Mouse (Mus musculus) urinary bladder, postnatal 36 days (tissue): ENCODE measurements around the gene Gpr158.

Experiments used
- DNase-seq, 2 experiments: peaks; one replicate each; pipeline ENCODE4 v3.0.0; 2022; ENCODE audit warnings: low spot score in 2 of 2, mixed read lengths in 1 of 2

Gene Gpr158

DNA sequence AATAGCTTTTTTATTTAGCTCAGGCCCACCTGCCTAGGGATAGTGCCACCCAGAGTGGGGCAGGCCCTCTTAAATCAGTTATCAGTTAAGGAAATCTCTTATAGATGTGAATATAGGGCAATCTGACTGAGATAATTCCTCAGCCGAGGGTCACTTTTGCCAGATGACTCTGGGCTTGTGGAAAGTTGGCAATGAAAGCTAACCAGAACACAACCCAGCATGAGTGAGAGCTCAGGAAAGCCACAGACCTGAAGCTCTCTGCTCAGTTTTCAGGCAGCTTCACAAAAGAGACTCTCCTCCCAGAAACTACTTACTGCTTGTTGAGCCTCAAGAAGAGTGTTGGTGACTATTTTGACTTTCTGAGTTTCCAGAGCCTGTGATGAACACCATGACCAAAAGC, 264.8 kb downstream of the Gpr158 start:
- DNase-seq: no peak

DNA sequence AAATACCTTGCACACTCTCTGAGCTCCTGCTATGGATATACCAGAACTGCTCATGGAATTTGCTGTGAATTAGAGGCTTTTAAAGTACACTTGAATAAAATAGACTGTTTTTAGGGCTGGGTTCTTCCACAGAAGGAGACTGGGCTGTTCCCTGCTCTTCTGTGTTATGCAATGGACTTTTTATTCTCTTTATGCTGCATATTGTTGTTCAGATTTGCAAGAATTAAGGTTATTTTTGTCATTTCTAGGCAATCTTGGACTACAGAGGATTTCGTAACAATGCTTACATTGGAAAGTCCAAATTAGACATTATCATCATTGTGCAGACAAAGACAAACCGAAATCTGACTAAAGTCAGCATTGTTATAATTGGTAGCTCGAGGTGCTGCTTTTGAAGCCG, 298.4 kb downstream of the Gpr158 start:
- no peak for DNase-seq

DNA sequence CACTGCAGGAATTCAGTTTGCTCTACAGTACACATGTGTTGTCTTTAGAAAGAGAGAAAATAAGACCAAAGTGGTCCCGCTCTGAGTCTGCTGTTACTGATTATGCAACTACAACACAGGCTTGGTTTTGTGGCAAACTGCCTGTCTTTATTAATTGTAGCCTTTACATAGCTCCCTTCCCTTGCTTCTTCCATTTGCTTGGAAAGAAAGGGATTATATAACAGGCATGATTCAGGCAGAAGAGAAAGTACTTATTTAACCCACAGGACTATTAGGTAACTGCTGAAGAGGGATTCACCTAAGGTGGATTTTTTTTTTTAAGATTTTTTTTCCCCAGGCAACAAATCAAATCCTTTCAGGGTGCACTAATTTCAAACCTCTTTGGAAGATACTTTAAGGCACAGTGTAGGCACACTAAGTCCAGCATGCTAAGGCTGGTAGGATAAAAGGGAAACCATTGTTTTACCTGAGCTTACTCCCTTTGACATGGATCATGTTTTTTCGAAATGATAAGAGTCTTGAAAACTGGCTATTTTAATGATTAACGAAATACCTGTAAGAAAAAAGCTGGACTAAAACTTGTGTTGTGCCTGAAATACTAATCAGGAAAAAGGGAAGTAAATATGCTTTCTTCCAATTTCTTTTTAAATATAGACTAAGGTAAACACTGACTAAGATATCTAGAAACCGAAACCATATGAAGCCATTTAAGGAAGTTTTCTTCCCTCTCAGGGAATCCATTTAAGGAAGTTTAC, 308.9 kb downstream of the Gpr158 start:
- DNase-seq: no peak

DNA sequence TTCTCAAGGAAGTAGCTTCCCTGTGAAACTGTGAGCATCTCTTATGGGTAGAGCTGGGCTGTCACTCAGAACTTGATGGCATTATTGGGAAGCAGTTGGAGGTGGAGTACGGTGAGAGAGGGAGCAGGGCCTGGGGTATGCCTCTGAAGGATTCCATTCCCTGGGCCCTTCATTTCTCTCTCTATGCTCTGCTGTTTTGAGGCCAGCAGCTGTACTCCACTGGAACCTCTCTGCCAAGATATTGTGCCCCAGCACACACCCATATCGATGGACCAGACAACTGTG, 309.4 kb downstream of the Gpr158 start:
- DNase-seq: no peak

DNA sequence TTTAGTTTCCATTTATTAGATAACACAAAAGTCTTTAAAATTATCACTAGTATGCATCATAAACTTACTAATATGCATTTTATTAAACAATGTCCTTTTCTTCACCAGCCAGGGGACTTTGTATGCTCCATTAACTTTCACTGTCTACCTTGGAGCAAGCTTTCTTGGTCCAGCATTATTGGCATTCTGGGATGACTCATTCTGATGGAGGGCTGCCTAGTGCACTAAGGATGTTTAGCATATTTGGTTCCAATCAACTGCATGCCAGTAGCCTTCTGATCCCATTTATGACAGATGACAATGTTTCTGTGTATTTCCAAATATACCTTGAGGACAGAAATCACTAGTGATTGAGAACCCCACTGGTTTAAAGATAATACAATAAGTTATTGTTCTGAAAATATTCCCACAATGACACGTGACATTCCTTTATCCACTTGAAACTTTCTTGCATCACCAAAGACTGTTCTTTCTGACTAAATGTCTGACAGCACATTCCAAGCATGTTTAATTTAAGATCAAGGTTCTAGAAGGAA, 313.5 kb downstream of the Gpr158 start:
- no peak for DNase-seq

DNA sequence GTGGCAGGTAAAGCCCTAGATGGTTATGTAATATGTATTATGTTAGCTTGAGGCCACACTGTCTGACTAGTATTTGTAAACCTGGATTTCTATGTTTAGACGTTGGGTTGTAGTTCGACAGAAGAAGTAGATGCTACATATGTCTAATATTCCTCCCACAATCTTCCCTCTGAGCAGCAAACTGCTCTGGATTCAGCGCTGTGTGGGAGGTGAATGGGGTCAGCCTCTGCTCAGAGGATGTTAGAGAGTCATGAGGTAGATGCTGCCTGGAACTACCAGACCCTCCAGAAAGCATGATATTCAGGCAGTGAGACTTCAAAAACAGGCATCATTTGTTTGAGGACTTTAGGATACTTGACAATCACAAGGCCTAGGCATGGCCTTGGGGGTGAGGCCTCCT, 317.4 kb downstream of the Gpr158 start:
- no peak for DNase-seq

DNA sequence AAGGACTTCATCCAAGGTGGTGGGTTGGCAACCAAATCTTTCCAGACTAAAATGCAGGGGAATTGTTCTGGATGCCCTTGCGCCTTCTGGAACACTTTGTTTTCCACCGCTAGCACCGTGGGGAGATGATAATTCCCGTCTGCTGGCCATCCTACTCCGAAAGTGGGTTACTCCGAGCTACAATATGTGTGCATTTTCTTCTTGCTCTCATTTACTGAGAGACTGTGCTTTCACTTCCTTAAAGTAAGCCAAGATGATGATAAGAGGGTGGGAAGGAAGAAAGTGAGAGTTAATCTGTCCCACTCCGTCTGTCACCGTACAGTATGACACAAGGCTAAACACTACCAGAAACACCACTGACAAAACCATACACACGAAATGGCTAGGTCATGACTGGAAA, 325.8 kb downstream of the Gpr158 start:
- no peak for DNase-seq

DNA sequence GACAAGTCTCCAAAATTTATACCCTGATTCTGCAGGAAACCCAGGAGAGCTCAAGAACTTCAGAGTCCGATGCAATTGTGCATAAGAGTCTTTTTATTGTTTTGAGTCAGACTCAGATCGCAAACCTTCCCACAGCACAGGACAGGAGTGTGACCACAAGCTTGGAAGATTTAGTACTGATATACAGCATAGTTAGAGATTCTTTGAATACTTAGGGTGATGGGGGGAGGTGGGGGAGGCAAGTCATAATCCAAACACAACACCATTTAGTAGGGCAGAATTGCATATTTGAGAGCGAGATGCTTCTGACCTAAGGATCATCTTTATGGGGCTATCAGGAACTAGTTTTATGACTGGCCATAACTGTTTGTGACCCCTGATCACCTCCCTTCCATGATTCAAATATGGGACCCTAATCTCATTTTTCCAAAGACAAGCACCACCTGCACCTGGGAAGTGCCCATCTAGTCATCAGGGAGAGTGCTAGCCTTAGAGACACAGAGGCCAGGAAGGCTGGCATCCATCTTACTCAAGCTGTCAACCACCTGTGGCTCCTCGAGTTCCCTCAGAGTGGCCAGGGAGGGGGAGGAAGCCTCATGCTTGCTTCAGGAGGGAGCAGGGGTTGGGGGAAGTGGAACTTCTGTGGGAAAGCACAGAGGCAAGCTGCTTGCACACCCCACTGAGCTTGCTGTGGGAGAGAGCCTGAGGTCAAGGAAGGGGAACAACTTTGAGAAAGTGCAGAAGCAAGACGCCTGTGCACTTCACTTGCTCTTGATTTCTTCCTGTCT, 326.7 kb downstream of the Gpr158 start:
- no peak for DNase-seq

DNA sequence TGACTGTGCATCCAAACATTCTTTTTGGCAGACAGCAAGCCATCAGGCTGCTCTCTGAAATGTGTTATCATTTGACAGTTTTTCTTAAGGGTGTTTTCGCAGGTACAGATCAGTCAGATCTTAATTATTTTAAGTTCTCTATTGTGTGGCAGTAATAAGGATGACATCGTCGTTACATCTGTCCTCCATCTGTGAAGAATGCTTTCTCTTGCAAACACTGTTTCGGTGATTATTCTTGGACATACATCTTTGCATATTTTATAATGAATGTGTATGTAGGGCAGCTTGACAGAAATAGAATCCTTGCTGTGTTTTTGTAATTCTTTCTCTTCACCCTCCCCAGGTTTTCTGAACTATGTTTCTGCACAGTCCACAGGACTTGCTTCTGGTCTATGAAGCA, 360.7 kb downstream of the Gpr158 start:
- no peak for DNase-seq

DNA sequence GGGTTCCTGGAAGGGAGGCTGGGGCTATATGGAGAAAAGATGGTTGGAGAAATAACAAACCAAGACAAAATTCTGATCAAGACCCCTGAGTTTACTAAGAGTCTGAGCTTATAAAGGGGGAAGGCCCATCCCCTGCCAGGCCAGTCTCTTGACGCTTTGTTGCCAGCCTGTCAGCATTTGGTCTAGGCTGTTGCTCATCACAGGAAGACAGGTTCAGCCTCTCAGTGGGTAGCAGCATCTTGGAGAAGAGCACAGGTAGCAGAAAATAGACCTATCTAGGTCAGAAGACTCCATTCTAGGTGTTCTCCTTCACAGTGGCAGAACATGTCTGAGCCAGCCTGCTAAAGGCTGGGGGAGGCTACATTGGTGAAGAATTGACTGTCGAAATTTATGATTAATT, 416.4 kb downstream of the Gpr158 start:
- DNase-seq: no peak

DNA sequence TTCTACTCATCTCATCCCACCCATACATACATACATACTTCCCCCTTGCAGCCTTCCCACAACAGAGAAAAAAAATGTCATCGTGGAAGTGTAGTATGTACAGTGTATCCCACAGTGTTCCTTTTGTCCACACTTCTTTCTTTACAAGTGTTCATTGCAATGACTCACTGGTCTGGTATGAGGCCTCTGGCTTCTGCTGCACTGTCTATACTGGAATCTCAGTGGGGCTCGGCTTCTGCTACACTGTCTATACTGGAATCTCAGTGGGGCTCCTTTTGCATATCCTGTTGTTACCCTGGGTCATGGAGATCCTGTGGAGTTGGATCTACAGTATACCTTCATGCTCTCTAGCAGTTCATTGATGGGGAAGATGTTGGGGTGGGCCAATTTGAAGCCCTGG, 425.8 kb downstream of the Gpr158 start:
- DNase-seq: no peak

DNA sequence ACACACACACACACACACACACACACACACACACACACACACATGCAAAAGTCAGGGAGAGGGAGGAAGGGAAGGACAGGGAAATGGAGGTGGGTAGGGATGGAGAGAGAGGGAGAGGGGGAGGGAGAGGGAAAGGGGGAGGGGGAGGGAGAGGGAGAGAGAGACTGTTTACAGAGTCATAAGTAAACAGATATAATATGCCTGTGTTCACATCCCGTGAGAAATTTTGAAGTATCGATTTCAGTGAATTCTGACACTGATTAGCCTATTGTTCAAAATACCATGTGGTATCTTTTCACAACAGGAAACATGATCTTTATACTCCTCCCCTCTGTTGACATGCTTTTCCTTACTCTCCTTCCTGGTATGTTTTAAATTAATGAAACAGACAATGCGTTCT, 432.3 kb downstream of the Gpr158 start:
- DNase-seq: no peak

DNA sequence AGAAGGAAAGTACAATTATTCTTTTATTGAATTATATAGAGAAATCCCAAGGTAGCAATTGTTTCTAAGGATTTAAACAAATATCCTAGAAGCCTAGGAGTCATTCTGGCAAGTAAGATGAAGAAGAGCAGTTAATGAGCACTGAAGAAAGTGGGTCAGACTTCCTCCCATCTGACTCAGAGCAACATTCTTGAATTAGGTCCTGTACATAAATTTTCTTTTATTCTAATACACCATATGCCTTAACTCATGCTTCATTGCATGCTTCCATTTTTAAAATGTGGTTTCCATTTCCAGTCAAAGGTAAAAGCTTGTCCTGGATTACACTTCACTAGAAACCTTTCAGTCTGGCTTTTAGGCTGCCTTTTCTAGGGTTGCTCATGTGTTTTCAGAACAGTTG, 432.7 kb downstream of the Gpr158 start:
- DNase-seq: no peak

DNA sequence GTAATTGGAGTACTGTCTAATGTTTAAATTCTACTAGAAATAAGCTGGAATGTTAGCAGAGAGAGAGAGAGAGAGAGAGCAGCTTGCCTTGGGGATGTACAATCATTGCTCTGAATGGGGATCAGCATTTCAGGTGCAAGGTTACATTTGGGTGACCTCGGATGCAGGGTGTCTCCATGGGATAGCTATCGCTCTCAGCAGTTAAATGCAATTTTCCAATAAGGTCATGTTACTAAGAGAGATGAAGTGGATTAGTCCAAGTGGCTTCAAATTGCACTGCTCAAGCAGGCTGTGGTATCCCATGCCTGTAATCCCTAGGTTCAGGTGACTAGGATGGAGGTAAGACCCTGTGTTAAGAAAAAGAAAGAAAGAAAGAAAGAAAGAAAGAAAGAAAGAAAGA, 441.2 kb downstream of the Gpr158 start:
- no peak for DNase-seq

DNA sequence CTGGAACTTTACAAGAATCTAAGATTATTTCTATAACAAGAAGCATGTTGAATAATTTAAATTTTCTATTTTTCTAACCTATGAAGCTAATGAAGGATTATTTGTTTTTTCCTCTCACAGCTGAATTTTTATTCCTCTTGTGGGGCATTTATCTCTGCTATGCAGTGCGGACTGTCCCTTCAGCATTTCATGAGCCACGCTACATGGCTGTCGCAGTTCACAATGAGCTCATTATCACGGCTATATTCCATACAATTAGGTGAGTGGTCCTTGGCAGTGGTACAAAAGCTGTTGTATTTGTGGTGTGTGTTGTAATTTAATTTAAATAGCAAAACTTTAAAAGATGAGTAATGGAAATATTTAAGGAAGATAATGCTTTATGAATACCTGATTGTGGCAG, 443.1 kb downstream of the Gpr158 start:
- DNase-seq: no peak

DNA sequence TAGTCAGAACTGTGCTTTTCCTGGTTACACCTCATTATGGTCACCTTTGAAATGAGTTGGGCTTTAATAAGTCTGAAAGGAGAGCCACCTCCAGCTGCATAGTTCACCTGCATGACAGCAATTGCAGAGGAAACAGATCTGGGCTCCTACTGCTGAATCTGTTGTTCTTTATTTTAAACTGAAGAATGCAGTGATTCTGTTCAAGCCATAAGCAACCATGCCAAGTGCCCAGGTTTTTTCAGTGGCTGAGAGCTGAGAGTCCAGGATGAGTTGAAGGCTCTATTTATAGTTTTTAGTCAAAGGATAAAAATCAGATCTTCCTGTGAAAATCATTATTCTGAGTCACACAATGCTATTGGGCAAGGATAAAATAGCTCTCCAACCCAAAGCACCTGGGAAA, 496.7 kb downstream of the Gpr158 start:
- no peak for DNase-seq
